Mouse (Mus musculus) frontal cortex, postnatal 10 days (tissue): ENCODE results near the gene Cmtm7.

Experiments
- DNase-seq, 2 experiments: peaks; one replicate each; pipeline ENCODE4 v3.0.0; 2022; ENCODE audit warnings: low spot score in 2 of 2, mixed read lengths in 1 of 2

Cmtm7 gene

GRCm38 (mm10) chr9:114781526-114782212 is at the start of gene Cmtm7:
TSS of gene Cmtm7 (minus strand) at chr9:114781856.
- DNase-seq = peak in 1 of 2 experiments; percentile 28

- DNase-seq = no peak
These were observed 48.7 kb upstream of the Cmtm7 start for GRCm38 (mm10) chr9:114830351-114830750.

DNA sequence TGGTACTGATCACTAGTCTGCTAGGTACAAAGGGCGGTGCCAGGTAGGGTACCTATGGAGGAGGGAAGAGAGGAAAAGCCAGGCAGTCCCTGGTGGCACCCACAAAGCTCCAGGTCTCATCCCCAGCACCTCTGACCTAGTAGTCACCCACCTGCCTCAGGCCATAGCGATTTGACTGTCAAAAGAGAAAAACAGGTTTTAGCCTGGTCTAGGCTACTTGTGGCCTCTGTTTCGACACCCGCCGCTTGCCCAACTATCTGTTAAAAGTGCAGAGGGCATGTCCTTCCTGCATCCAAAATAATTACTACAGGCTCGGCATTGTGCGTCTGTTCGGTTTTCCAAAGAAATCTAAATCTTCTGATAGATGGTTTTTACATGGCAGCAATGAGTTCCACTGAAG is 48.0 kb upstream of the Cmtm7 start:
- no peak for DNase-seq

GRCm38 (mm10) chr9:114828377-114828776 is 46.7 kb upstream of the Cmtm7 start:
- no peak for DNase-seq

DNA sequence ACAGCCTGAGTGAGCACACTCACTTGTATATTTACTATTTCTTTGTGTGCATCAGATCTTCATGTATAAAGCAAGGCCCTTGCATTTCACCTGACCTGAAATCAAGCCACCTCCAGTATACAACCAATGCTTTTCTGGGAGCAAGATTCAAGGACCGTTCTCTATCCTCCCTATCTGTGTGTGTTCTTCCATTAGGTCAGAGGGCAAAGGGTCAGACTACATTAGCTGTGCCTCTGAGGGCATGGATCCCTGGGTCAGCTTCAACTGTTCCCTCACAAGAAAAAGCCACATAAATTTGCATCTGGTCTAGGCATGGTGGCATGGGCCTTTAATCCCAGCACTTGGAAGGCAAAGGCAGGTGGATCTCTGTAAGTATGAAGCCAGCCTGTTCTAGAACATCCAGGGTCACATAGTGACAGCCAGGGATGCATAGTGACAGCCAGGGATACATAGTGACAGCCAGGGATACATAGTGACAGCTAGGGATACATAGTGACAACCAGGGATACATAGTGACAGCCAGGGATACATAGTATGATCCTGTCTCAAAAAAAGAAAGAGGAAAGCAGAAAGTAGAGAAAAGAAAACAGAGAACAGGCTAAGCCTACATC is 45.7 kb upstream of the Cmtm7 start:
- DNase-seq = no peak

- no peak for DNase-seq
These were observed 42.5 kb upstream of the Cmtm7 start for GRCm38 (mm10) chr9:114824166-114824565.

DNA sequence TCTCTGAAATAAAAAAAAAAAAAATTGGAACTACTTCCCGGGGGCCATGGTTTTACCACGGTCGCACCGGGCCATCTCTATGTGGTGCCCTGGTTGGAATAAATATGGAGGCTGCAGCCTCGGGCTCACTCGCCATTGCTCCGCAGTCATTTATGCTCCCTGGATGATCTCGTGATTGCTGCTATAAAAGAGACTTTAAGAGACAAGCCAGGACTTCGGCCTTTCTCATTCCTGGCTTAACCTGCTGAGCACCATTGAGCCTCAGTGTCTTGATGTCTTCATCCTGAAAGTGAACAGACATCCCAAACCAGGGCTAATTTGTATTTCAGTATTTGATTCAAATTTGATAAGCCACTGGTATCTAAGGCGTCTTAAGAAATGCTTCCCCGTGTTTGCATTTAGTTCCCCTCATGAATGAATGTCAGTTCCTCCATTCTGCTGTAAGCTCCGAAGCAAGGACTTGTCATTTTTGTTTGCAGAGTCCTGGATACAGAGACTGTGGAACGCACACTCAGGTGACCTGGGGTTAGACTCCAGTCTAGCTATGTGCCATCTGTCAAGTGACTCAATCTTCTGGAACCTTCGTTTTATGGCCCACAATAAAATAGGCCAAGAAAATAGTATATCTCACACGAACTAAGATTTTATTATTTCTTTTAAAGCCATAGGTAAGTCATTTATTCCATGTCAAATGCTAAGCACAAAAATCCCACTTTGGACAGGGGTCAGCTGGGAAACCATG is 40.1 kb upstream of the Cmtm7 start:
- no peak for DNase-seq

DNA sequence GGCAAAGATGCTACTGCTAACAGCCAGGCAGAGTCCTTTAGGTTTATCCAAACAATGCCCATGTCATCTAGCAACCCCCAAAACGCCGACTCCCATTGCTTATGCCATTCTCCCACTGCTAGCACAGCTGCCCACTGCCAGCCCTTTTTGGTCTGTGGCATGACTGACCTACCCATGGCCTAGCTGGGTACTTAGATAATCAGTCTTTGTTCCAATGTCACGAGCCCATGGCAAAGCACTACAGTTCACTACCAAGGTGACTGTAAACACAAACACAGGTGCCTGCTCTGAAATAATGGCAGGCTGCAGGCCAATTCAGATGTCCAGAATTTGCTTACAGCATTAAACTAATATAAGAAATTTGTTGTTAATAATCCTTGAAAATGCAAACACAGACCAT is 37.3 kb upstream of the Cmtm7 start:
- DNase-seq = no peak

DNA sequence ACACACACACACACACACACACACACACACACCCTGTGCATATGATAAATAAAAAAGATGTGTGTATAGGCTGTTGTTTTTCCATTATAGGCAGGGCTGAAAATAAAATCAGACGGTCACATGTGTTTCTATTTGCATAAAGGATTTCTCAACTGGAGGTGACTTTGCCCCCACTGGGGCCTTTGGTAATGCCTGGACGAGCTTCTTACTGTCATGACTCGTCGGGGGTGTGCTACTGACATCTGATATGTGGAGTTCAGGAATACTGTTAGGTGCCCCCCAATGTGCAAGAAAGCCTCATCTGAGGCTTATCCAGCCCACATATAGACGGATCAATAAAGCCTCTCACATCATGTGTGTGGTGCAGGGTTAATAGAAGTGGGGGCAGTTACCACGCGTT is 35.4 kb upstream of the Cmtm7 start:
- DNase-seq = no peak

DNA sequence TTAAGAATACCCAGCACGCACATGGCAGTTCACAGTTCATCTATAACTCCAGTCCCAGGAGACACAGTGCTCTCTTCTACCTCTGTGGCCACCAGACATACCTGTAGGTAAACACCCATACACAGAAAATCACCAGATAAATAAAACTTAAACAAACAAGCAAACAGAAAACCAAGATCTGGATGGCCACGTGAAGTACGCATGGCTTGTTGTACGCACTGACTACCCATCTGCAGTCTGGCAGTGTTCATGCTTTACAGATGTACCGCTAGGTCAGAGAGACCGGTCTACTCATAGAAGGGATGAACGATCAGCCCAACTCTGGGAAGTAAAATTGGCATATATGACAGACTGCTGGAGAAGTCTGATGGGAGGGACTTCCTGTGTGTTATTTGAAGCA is 34.5 kb upstream of the Cmtm7 start:
- DNase-seq = no peak

DNA sequence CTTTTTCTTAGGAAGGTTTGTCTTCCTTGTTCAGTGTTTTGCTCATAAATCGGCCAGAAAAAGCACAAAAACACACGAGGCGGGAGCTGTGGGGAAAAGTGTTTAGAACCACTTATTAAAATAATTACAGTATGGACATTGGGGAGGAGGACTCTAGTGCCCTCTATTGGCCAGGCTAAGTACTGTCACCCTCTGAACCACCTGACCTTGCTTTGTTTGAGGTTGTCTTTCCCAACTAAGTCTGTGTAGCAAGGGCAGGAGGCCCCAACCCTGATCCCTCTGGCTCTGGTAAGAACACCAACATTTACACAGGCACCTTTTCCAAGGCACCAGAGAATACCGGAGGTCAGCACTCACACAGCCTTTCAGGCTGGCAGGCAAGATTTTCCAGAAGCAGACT is 33.7 kb upstream of the Cmtm7 start:
- no peak for DNase-seq

GRCm38 (mm10) chr9:114812001-114812400 is 30.3 kb upstream of the Cmtm7 start:
- DNase-seq = no peak

- no peak for DNase-seq
These were observed 29.2 kb upstream of the Cmtm7 start for GRCm38 (mm10) chr9:114810837-114811236.

GRCm38 (mm10) chr9:114808671-114809070 is 27.0 kb upstream of the Cmtm7 start:
- no peak for DNase-seq

- DNase-seq = no peak
These were observed 25.6 kb upstream of the Cmtm7 start for GRCm38 (mm10) chr9:114807261-114807660.

DNA sequence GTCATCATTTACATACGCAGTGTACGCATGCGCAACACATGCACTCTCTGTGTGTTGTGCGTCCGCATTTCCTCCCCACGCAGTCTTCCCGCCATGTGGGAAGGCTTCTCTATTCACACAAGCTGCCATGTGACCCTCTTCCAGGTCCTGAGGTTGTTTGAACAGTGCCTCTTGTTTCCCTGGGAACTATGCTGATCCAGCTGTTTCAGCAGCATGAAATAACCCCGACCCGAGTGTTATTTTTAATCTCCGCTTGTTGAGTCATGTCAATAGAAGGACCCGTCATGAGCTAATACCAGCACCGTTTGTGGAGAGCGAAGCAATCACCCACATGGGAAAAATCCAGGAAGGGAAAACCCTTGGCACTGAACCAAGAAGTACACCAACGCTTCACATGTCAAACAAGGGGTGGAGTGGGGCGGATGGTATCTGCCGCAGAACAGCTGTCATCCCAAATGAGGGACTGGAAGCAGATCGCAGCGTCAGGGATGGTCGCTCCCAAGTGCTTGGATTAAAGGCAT is 23.6 kb upstream of the Cmtm7 start:
- DNase-seq = peak in 1 of 2 experiments; percentile 47

DNA sequence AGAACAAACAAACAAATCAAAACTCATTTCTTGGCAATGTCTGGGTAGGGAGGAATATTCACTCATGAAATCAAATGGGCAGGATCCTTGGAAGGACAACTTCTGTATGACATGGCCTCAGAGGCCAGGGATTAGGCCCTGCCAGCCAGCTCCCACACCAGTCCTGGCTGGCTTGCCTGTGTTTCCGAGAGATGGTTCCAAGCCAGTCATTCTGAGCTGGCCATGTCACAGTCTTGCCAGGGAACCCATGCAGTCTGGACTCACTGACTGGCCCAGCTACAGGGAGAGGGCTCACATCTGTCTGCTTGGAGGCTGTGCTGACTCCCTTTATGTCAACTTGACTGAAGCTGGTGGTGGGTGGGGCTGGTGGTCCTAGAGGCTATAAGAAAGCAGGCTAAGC is 20.5 kb upstream of the Cmtm7 start:
- no peak for DNase-seq

DNA sequence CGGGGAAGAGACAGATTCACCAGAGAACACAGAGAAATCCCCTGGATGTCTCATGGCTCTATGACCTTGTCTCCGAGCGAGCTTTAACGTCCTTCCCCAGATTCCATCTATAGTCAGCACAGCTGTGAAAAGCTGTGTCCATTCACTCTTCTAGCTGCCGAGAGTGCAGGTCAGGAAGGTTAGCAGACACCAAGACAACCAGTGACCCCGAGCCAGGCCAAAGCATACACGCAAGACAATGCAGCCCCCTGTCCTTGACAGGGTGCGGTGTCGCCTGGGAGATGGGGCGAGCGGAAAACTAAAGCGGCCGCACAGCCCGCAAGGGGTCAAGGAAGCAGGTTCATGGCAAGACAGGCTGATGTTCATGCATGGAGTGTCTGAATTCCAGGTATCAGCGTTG is 19.6 kb upstream of the Cmtm7 start:
- no peak for DNase-seq

- no peak for DNase-seq
These were observed 17.9 kb upstream of the Cmtm7 start for GRCm38 (mm10) chr9:114799498-114800107.

DNA sequence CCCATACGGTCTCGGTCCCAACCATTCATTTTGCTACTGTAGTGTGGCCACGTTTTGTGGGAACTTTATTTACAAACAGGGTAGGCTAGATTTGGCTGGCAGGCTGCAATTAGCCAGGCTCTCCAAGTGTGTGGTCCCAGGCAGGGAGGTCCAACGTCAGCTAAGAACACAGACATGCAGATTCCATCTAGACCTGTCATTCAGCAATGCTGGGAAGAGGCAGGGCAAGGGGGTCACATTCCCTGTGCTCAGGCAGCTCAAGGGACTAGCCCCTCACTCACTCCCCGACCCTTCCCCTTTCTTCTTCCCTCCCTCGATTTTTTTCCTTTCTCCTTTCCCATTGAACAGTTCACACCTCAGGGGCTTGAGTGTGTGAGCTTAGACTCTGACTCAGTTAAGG is 17.2 kb upstream of the Cmtm7 start:
- DNase-seq = no peak

DNA sequence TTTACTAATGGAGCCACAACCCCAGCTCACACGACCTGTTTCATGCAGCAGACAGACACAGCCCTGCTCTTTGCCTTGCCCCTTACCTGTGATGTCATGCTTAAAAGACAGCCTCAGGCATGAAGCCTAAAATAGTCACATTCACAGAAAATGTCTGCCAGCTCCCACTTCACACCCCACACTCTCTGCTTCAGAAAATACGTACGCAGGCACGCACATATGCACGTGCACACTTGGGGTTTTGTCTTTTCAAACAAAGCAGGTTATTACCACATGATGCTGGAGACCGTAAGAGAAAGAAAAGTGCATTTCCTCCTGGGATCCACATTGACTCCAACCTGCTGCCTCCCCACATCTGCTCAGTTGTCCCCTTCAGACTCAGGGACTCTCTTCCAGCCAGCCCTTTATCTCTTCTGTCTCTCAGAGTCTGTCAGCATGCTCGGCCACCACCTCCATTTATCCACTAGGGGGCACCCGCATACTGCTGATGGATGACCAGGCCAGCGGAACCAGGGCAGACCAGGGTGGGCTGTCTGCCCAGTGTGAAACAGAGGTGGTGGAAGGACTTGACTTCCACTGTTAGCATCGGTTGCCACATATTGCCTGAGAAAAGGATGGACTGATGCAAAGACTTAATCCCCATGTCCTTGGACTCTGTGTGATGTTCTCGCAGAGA is 15.8 kb upstream of the Cmtm7 start:
- DNase-seq = peak; percentile 75 to 85
